In genomic region chr15:3582807-3583636, GRCm38 (mm10) we compare ENCODE assay signal across 8 mouse cellular contexts. TPM values are rescaled to one million over a fixed set of nuclear protein-coding genes. Genes with fewer than 3 reads are reported as not detected.
DNase-seq lines count a peak whose midpoint lies in the region; ATAC-seq and TF ChIP-seq lines count a peak whose summit lies in the region.

Gene Ghr (minus strand): TSS chr15:3583492.

- no peaks in the 10 kb centered on the region for H3K27me3 ChIP-seq in cerebellum, adult 2 months (ENCODE audit: control insufficient read depth, insufficient read depth, low read length)
- H3K27me3 ChIP-seq in hindbrain, embryonic 10.5 days (ENCODE audit: insufficient read depth, poor library complexity, severe bottlenecking): no peaks in the 10 kb centered on the region
- no peaks in the 10 kb centered on the region for H3K27me3 ChIP-seq in lung, embryonic 16.5 days (ENCODE audit: control insufficient read depth, insufficient read depth, low read depth, low read length)

- H3K4me3 ChIP-seq in cerebellum, adult 2 months (replicated peaks; ENCODE audit: insufficient read depth, low read depth, low read length): peak within 1 kb of the TSS; percentile 70
- H3K4me3 ChIP-seq in hindbrain, embryonic 10.5 days: peak within 1 kb of the TSS; percentile 72
- H3K4me3 ChIP-seq in lung, embryonic 16.5 days (ENCODE audit: low read length): peak within 1 kb of the TSS; percentile 84

- TF ChIP-seq CTCF in cerebellum, adult 2 months (IDR thresholded peaks at IDR 0.05; ENCODE audit: borderline replicate concordance, insufficient read depth, low read depth, low read length): peak; percentile 73

- no peaks in the 10 kb centered on the region for H3K9me3 ChIP-seq in hindbrain, embryonic 10.5 days
- H3K9me3 ChIP-seq in lung, embryonic 16.5 days (ENCODE audit: control insufficient read depth, low read length): no peaks in the 10 kb centered on the region

- peaks cover 5% of the 10 kb centered on the region; the same call in 1 of the 2 replicates for H3K4me1 ChIP-seq in cerebellum, adult 2 months (ENCODE audit: control insufficient read depth, insufficient read depth, low read length)
- no peaks in the 10 kb centered on the region; the same call in 1 of the 2 replicates for H3K4me1 ChIP-seq in hindbrain, embryonic 10.5 days (replicated peaks)
- H3K4me1 ChIP-seq in lung, embryonic 16.5 days (replicated peaks; ENCODE audit: control insufficient read depth, insufficient read depth, low read length): peaks cover 18% of the 10 kb centered on the region

- no peak within 1 kb of the TSS for H3K27ac ChIP-seq in cerebellum, adult 2 months (ENCODE audit: insufficient read depth, low read length)
- H3K27ac ChIP-seq in hindbrain, embryonic 10.5 days: peak within 1 kb of the TSS; percentile 92
- H3K27ac ChIP-seq in lung, embryonic 16.5 days (ENCODE audit: low read length): peak within 1 kb of the TSS; percentile 98

- peak; percentile 87 for ATAC-seq in lung, embryonic 16.5 days (ENCODE audit: low read depth)

- peak within 1 kb of the TSS; percentile 92 for H3K9ac ChIP-seq in lung, embryonic 16.5 days (ENCODE audit: low read length)

- H3K36me3 ChIP-seq in hindbrain, embryonic 10.5 days: no peaks in the 10 kb centered on the region
- H3K36me3 ChIP-seq in lung, embryonic 16.5 days (ENCODE audit: control insufficient read depth, insufficient read depth, low read length): no peaks in the 10 kb centered on the region

- TF ChIP-seq POLR2A in cerebellum, adult 2 months (IDR thresholded peaks at IDR 0.05; ENCODE audit: borderline replicate concordance, insufficient read depth, low read length): no peak

- under 1% methylated on average over 49 of the region's 52 CpGs for WGBS in cerebellum, adult 2 months
- WGBS in hindbrain, embryonic 10.5 days: under 1% methylated on average over 50 of the region's 52 CpGs
- under 1% methylated on average over 49 of the region's 52 CpGs for WGBS in lung, embryonic 16.5 days

- H3K4me2 ChIP-seq in lung, embryonic 16.5 days (ENCODE audit: low read depth, low read length): peak within 1 kb of the TSS; percentile 51

- peak; percentile 20 for DNase-seq in MN1 (ENCODE audit: low spot score)
- DNase-seq in cerebellum, adult 2 months: peak; percentile 84 to 86
- peak; percentile 81 to 93 for DNase-seq in frontal cortex, adult 2 months (ENCODE audit: extremely low spot score in 1 of 2, low spot score in 1 of 2)
- DNase-seq in hindbrain, embryonic 10.5 days (ENCODE audit: low spot score): peak; percentile 88
- DNase-seq in layer of hippocampus, adult 9-11 months: peak; percentile 88
- DNase-seq in ovary, postnatal 14 days (ENCODE audit: low spot score): peak; percentile 80
- DNase-seq in thymus, postnatal 25 days: peak; percentile 52

RNA-seq across cellular contexts. Expression of gene Ghr, which starts in this region (rescaled TPM):
- 4.8 and 5.0 TPM in 2 replicates for polyA plus RNA-seq in cerebellum, adult 2 months (2012; rRNA removed)
- polyA plus RNA-seq in frontal cortex, adult 2 months (2012; rRNA removed): 10.5 and 11.0 TPM in 2 replicates
- polyA plus RNA-seq in hindbrain, embryonic 10.5 days (2016; fragmentation: Nextera tagmentation; extraction: Ambion mirVana): 10.4 and 13.5 TPM in 2 replicates
- polyA plus RNA-seq in lung, embryonic 16.5 days (2015; fragmentation: Nextera tagmentation; extraction: Ambion mirVana): 93.7 and 101 TPM in 2 replicates

Comparison
In these comparisons a context has a peak if more than half of its experiments do, and no peak if none do; other contexts are left out.
1. DNase-seq: peak in every context shown above with its lines; median percentile 88 in hindbrain, embryonic 10.5 days; 88 in layer of hippocampus, adult 9-11 months; 87 in frontal cortex, adult 2 months; 85 in cerebellum, adult 2 months; 80 in ovary, postnatal 14 days; 52 in thymus, postnatal 25 days; 20 in MN1.